Mouse (Mus musculus): ENCODE results near the gene Skap1. TPM values are rescaled to one million over a fixed set of nuclear protein-coding genes. Genes with fewer than 3 reads are reported as not detected.

The Skap1 gene
- polyA plus RNA-seq, 1 experiment: 0.48 TPM

GRCm38 (mm10) chr11:96550960-96551703 lies 86.7 kb downstream of the Skap1 start:
- H3K4me3 ChIP-seq (ENCODE audit: low read depth, low read length): no peak overlapping the region
- H3K4me1 ChIP-seq (ENCODE audit: control insufficient read depth, insufficient read depth, low read length): no peaks in the 10 kb centered on the region
- H3K9ac ChIP-seq (ENCODE audit: low read depth, poor library complexity, severe bottlenecking): no peak overlapping the region
- no peak for TF ChIP-seq EP300 (IDR thresholded peaks at IDR 0.05; ENCODE audit: insufficient read depth, low read depth, low read length)
- TF ChIP-seq POLR2A (IDR thresholded peaks at IDR 0.05; ENCODE audit: insufficient read depth, low read length): no peak
- TF ChIP-seq CTCF (IDR thresholded peaks at IDR 0.05; ENCODE audit: low read depth, low read length): no peak
- H3K9me3 ChIP-seq (replicated peaks; ENCODE audit: control insufficient read depth, insufficient read depth, low read length, poor library complexity, severe bottlenecking): no peaks in the 10 kb centered on the region
- H3K27ac ChIP-seq (ENCODE audit: insufficient read depth, low read length): no peak overlapping the region
- no peaks in the 10 kb centered on the region for H3K27me3 ChIP-seq (ENCODE audit: control insufficient read depth, insufficient read depth, low read length, poor library complexity, severe bottlenecking)
- H3K36me3 ChIP-seq (ENCODE audit: control insufficient read depth, insufficient read depth, low read length, poor library complexity, severe bottlenecking): no peaks in the 10 kb centered on the region

DNA sequence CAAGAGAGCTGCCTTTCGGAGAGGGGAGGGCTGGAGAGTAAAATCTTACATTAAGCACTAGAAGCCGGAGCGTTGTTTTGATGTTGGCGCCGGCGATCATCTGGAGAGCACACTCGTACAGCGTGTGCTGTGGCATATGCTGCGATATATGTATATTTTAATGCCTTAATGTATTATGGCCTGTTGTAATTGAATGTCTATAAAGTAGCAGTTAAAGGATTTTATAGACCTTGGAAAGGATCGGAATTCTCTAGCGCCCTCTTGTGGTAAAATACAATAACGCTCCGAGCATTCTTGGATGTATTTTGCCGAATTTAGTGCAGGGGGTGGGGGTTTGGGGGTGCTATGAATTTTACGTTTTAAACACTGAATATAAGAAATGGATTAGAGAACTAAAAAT lies 88.7 kb downstream of the Skap1 start:
- Histone ChIP-seq H3K9ac (ENCODE audit: low read depth, poor library complexity, severe bottlenecking) (no peak overlapping the region), H3K9me3 (replicated peaks; ENCODE audit: control insufficient read depth, insufficient read depth, low read length, poor library complexity, severe bottlenecking) (no peaks in the 10 kb centered on the region), H3K4me1 (ENCODE audit: control insufficient read depth, insufficient read depth, low read length) (no peaks in the 10 kb centered on the region), H3K27ac (ENCODE audit: insufficient read depth, low read length) (no peak overlapping the region), H3K36me3 (ENCODE audit: control insufficient read depth, insufficient read depth, low read length, poor library complexity, severe bottlenecking) (no peaks in the 10 kb centered on the region), H3K27me3 (ENCODE audit: control insufficient read depth, insufficient read depth, low read length, poor library complexity, severe bottlenecking) (no peaks in the 10 kb centered on the region), H3K4me3 (ENCODE audit: low read depth, low read length) (no peak overlapping the region)
- TF ChIP-seq CTCF (IDR thresholded peaks at IDR 0.05; ENCODE audit: low read depth, low read length) (no peak), EP300 (IDR thresholded peaks at IDR 0.05; ENCODE audit: insufficient read depth, low read depth, low read length) (no peak), POLR2A (IDR thresholded peaks at IDR 0.05; ENCODE audit: insufficient read depth, low read length) (no peak)

- no peak overlapping the region for H3K4me3 ChIP-seq (ENCODE audit: low read depth, low read length)
- no peaks in the 10 kb centered on the region for H3K36me3 ChIP-seq (ENCODE audit: control insufficient read depth, insufficient read depth, low read length, poor library complexity, severe bottlenecking)
- TF ChIP-seq CTCF (IDR thresholded peaks at IDR 0.05; ENCODE audit: low read depth, low read length): no peak
- no peak for TF ChIP-seq EP300 (IDR thresholded peaks at IDR 0.05; ENCODE audit: insufficient read depth, low read depth, low read length)
- no peak for TF ChIP-seq POLR2A (IDR thresholded peaks at IDR 0.05; ENCODE audit: insufficient read depth, low read length)
- no peak overlapping the region for H3K9ac ChIP-seq (ENCODE audit: low read depth, poor library complexity, severe bottlenecking)
- H3K27me3 ChIP-seq (ENCODE audit: control insufficient read depth, insufficient read depth, low read length, poor library complexity, severe bottlenecking): no peaks in the 10 kb centered on the region
- H3K9me3 ChIP-seq (replicated peaks; ENCODE audit: control insufficient read depth, insufficient read depth, low read length, poor library complexity, severe bottlenecking): no peaks in the 10 kb centered on the region
- H3K27ac ChIP-seq (ENCODE audit: insufficient read depth, low read length): no peak overlapping the region
- H3K4me1 ChIP-seq (ENCODE audit: control insufficient read depth, insufficient read depth, low read length): peaks cover 2% of the 10 kb centered on the region
Measured at GRCm38 (mm10) chr11:96560229-96560628, 95.8 kb downstream of the Skap1 start.

DNA sequence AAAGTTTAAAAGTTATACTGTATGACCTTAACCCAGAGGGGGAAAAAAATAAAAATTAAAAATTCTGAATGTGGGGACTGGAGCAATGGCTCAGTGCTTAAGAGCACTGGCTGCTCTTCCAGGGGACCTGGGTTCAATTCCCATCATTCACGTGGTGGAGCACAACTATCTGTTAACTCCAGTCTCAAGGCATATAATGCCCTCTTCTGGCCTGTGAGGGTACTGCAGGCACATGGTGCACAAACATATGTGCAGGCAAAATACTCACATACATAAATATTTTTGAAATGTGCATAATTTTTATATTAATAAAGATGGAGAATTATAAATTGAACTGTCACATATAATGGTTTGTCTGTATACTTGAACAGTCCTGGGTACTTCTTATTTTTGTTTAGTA lies 99.7 kb downstream of the Skap1 start:
- no peak for TF ChIP-seq CTCF (IDR thresholded peaks at IDR 0.05; ENCODE audit: low read depth, low read length)
- no peak for TF ChIP-seq EP300 (IDR thresholded peaks at IDR 0.05; ENCODE audit: insufficient read depth, low read depth, low read length)
- TF ChIP-seq POLR2A (IDR thresholded peaks at IDR 0.05; ENCODE audit: insufficient read depth, low read length): no peak
- peaks cover 2% of the 10 kb centered on the region for H3K4me1 ChIP-seq (ENCODE audit: control insufficient read depth, insufficient read depth, low read length)
- no peak overlapping the region for H3K27ac ChIP-seq (ENCODE audit: insufficient read depth, low read length)
- H3K27me3 ChIP-seq (ENCODE audit: control insufficient read depth, insufficient read depth, low read length, poor library complexity, severe bottlenecking): no peaks in the 10 kb centered on the region
- no peaks in the 10 kb centered on the region for H3K36me3 ChIP-seq (ENCODE audit: control insufficient read depth, insufficient read depth, low read length, poor library complexity, severe bottlenecking)
- no peak overlapping the region for H3K9ac ChIP-seq (ENCODE audit: low read depth, poor library complexity, severe bottlenecking)
- no peak overlapping the region for H3K4me3 ChIP-seq (ENCODE audit: low read depth, low read length)
- no peaks in the 10 kb centered on the region for H3K9me3 ChIP-seq (replicated peaks; ENCODE audit: control insufficient read depth, insufficient read depth, low read length, poor library complexity, severe bottlenecking)

DNA sequence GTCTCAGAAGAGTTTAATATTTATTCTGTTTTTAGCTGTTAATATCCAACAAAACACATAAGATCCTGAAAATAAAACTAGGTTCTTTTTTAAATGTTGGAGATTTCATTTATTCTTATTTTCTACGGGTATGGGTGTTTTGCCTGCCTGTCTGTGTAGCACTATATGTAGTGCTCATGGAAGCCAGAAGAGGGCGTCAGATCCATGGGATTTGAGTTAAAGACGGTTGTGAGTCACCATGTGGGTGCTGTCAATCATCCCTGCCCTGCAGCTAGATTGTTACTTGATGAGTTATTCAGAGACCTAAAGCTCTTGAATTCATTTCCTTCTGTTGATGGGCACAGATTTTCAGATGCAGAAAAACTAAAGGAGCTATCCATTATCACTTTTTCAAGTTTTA lies 108.1 kb downstream of the Skap1 start:
- Histone ChIP-seq H3K4me3 (ENCODE audit: low read depth, low read length) (no peak overlapping the region), H3K4me1 (ENCODE audit: control insufficient read depth, insufficient read depth, low read length) (no peaks in the 10 kb centered on the region), H3K27ac (ENCODE audit: insufficient read depth, low read length) (no peak overlapping the region), H3K9ac (ENCODE audit: low read depth, poor library complexity, severe bottlenecking) (no peak overlapping the region), H3K9me3 (replicated peaks; ENCODE audit: control insufficient read depth, insufficient read depth, low read length, poor library complexity, severe bottlenecking) (no peaks in the 10 kb centered on the region), H3K27me3 (ENCODE audit: control insufficient read depth, insufficient read depth, low read length, poor library complexity, severe bottlenecking) (no peaks in the 10 kb centered on the region), H3K36me3 (ENCODE audit: control insufficient read depth, insufficient read depth, low read length, poor library complexity, severe bottlenecking) (no peaks in the 10 kb centered on the region)
- TF ChIP-seq EP300 (IDR thresholded peaks at IDR 0.05; ENCODE audit: insufficient read depth, low read depth, low read length) (no peak), CTCF (IDR thresholded peaks at IDR 0.05; ENCODE audit: low read depth, low read length) (no peak)

GRCm38 (mm10) chr11:96576491-96577427 lies 112.4 kb downstream of the Skap1 start:
- Histone ChIP-seq H3K4me1 (ENCODE audit: control insufficient read depth, insufficient read depth, low read length) (no peaks in the 10 kb centered on the region), H3K27ac (ENCODE audit: insufficient read depth, low read length) (no peak overlapping the region)
- TF ChIP-seq EP300 (IDR thresholded peaks at IDR 0.05; ENCODE audit: insufficient read depth, low read depth, low read length) (no peak), POLR2A (IDR thresholded peaks at IDR 0.05; ENCODE audit: insufficient read depth, low read length) (no peak), CTCF (IDR thresholded peaks at IDR 0.05; ENCODE audit: low read depth, low read length) (no peak)

More at GRCm38 (mm10) chr11:96576491-96577427, 112.4 kb downstream of the Skap1 start:
- no peak overlapping the region for H3K9ac ChIP-seq (ENCODE audit: low read depth, poor library complexity, severe bottlenecking)
- no peaks in the 10 kb centered on the region for H3K9me3 ChIP-seq (replicated peaks; ENCODE audit: control insufficient read depth, insufficient read depth, low read length, poor library complexity, severe bottlenecking)
- no peaks in the 10 kb centered on the region for H3K36me3 ChIP-seq (ENCODE audit: control insufficient read depth, insufficient read depth, low read length, poor library complexity, severe bottlenecking)
- no peak overlapping the region for H3K4me3 ChIP-seq (ENCODE audit: low read depth, low read length)
- H3K27me3 ChIP-seq (ENCODE audit: control insufficient read depth, insufficient read depth, low read length, poor library complexity, severe bottlenecking): no peaks in the 10 kb centered on the region

Data from ES-Bruce4 (cell line).